In the genomic region with DNA sequence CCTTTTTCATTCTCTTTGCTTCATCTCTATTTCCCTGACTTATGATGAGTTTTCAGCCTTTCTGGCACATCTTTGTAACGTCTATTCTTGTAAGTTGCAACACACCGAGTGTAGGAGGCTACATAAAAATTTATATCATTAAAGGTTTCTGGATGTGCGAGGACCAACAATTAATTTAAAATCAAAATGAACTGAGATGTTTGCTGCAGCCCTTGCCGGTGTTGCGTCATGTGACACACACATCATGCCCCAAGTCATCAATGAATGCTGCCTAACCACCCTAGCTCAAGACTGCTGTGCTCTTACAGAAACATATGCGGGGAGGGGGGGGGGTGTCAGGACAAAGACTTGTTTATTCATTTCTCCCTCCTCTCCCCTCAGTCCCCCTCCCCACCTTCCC, we compare ENCODE assay signal across 25 mouse cellular contexts.
"Had no signal": no experiment of that assay in that cellular context is flagged by ENCODE, and none has a peak within 500 bp of the region (broad histone marks: within the 10 kb centered on the region; RNA-seq: fewer than 3 reads in every experiment).

No protein-coding gene starts in this region.

- H3K4me3 ChIP-seq: limb, embryonic 10.5 days; limb, embryonic 12.5 days; limb, embryonic 13.5 days; limb, embryonic 15.5 days; liver, embryonic 12.5 days; liver, embryonic 13.5 days; liver, embryonic 15.5 days; lung, embryonic 15.5 days; megakaryocyte, embryonic 14.5 days; midbrain, embryonic 10.5 days; midbrain, embryonic 12.5 days; midbrain, embryonic 13.5 days; midbrain, embryonic 15.5 days; myocyte; neural tube, embryonic 12.5 days had no signal

- H3K4me1 ChIP-seq: limb, embryonic 10.5 days; limb, embryonic 12.5 days; limb, embryonic 13.5 days; limb, embryonic 15.5 days; liver, embryonic 12.5 days; liver, embryonic 13.5 days; liver, embryonic 15.5 days; lung, embryonic 15.5 days; midbrain, embryonic 10.5 days; midbrain, embryonic 12.5 days; midbrain, embryonic 13.5 days; midbrain, embryonic 15.5 days; neural tube, embryonic 12.5 days had no signal

- H3K27me3 ChIP-seq: limb, embryonic 12.5 days; limb, embryonic 13.5 days; limb, embryonic 15.5 days; liver, embryonic 12.5 days; liver, embryonic 13.5 days; liver, embryonic 15.5 days; lung, embryonic 15.5 days; midbrain, embryonic 12.5 days; midbrain, embryonic 13.5 days; midbrain, embryonic 15.5 days; neural tube, embryonic 12.5 days had no signal

- DNase-seq: left cerebral cortex, postnatal 4 days; liver, embryonic 13.5 days; liver, postnatal 0 days; lung, adult 18-20 months; lung, adult 2 months; lung, embryonic 14.5 days; lung, postnatal 14 days; lung, postnatal 4 days; midbrain, embryonic 14.5 days had no signal

- H3K27ac ChIP-seq: limb, embryonic 10.5 days; limb, embryonic 12.5 days; limb, embryonic 13.5 days; limb, embryonic 15.5 days; liver, embryonic 12.5 days; liver, embryonic 13.5 days; liver, embryonic 14.5 days; liver, embryonic 15.5 days; lung, embryonic 15.5 days; macrophage; midbrain, embryonic 10.5 days; midbrain, embryonic 12.5 days; midbrain, embryonic 13.5 days; midbrain, embryonic 15.5 days; neural tube, embryonic 12.5 days had no signal

- H3K36me3 ChIP-seq: limb, embryonic 10.5 days; limb, embryonic 12.5 days; limb, embryonic 13.5 days; limb, embryonic 15.5 days; liver, embryonic 12.5 days; liver, embryonic 13.5 days; liver, embryonic 15.5 days; lung, embryonic 15.5 days; midbrain, embryonic 10.5 days; midbrain, embryonic 12.5 days; midbrain, embryonic 13.5 days; midbrain, embryonic 15.5 days; neural tube, embryonic 12.5 days had no signal

- H3K9me3 ChIP-seq: limb, embryonic 10.5 days; limb, embryonic 12.5 days; limb, embryonic 13.5 days; limb, embryonic 15.5 days; liver, embryonic 12.5 days; liver, embryonic 13.5 days; liver, embryonic 15.5 days; lung, embryonic 15.5 days; midbrain, embryonic 10.5 days; midbrain, embryonic 12.5 days; midbrain, embryonic 13.5 days; midbrain, embryonic 15.5 days; neural tube, embryonic 12.5 days had no signal

- H3K9ac ChIP-seq: limb, embryonic 12.5 days; limb, embryonic 13.5 days; limb, embryonic 15.5 days; liver, embryonic 12.5 days; liver, embryonic 13.5 days; liver, embryonic 14.5 days; liver, embryonic 15.5 days; liver, postnatal 0 days; lung, embryonic 14.5 days; lung, embryonic 15.5 days; midbrain, embryonic 12.5 days; midbrain, embryonic 13.5 days; midbrain, embryonic 15.5 days; neural tube, embryonic 12.5 days had no signal
